25 mouse cellular contexts compared by ENCODE assay signal in the genomic region with DNA sequence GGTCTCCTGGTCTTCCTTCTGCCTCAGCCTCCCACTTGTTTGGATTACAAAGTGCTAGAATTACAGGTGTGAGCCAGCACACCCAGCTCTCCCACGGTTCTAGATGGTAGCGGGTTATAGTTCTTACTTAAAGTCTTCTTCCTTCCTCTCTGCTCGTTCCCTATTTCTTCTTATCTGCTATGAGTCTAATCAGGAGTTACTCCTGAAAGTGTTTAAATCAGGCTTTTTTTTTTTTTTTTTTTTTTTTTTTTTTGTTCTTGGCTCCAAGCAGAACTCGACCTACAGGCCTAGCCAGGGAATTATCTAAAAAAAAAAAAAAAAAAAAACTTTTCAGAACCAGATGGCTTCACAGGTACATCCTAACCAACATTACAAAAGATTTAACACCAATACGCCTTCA.
DNase-seq lines count a peak whose midpoint lies in the region; ATAC-seq lines count a peak whose summit lies in the region.
"Had no signal": no experiment of that assay in that cellular context is flagged by ENCODE, and none has a peak within 500 bp of the region (broad histone marks: within the 10 kb centered on the region; RNA-seq: fewer than 3 reads in every experiment).

No protein-coding gene starts in this region.

- no peaks in the 10 kb centered on the region for H3K9me3 ChIP-seq in embryonic facial prominence, embryonic 13.5 days
- no peaks in the 10 kb centered on the region for H3K9me3 ChIP-seq in embryonic facial prominence, embryonic 10.5 days
- no peaks in the 10 kb centered on the region for H3K9me3 ChIP-seq in limb, embryonic 15.5 days
- H3K9me3 ChIP-seq in limb, embryonic 10.5 days (replicated peaks), result no peaks in the 10 kb centered on the region
- H3K9me3 ChIP-seq in midbrain, embryonic 10.5 days (replicated peaks), result peaks cover 4% of the 10 kb centered on the region
- H3K9me3 ChIP-seq in midbrain, embryonic 16.5 days (replicated peaks; ENCODE audit: control insufficient read depth, low read length, poor library complexity, severe bottlenecking), result no peaks in the 10 kb centered on the region
- H3K9me3 ChIP-seq: intestine, embryonic 15.5 days had no signal

- no peak overlapping the region for H3K4me2 ChIP-seq in embryonic facial prominence, embryonic 13.5 days
- H3K4me2 ChIP-seq in limb, embryonic 15.5 days, result no peak overlapping the region
- H3K4me2 ChIP-seq in midbrain, embryonic 16.5 days (ENCODE audit: low read length), result no peak overlapping the region
- H3K4me2 ChIP-seq: intestine, embryonic 15.5 days; limb, embryonic 12.5 days; liver, embryonic 11.5 days had no signal

- H3K36me3 ChIP-seq in embryonic facial prominence, embryonic 13.5 days, result no peaks in the 10 kb centered on the region
- no peaks in the 10 kb centered on the region for H3K36me3 ChIP-seq in embryonic facial prominence, embryonic 10.5 days (replicated peaks)
- no peaks in the 10 kb centered on the region for H3K36me3 ChIP-seq in limb, embryonic 15.5 days
- H3K36me3 ChIP-seq in limb, embryonic 10.5 days, result no peaks in the 10 kb centered on the region
- no peaks in the 10 kb centered on the region for H3K36me3 ChIP-seq in midbrain, embryonic 10.5 days
- H3K36me3 ChIP-seq in midbrain, embryonic 16.5 days (ENCODE audit: control insufficient read depth, insufficient read depth, low read length), result no peaks in the 10 kb centered on the region
- H3K36me3 ChIP-seq: intestine, embryonic 15.5 days; limb, embryonic 12.5 days had no signal

- 70% methylated on average over 5 of the region's 5 CpGs for WGBS in embryonic facial prominence, embryonic 13.5 days
- 82% methylated on average over 5 of the region's 5 CpGs for WGBS in embryonic facial prominence, embryonic 10.5 days
- WGBS in limb, embryonic 15.5 days, result 65% methylated on average over 5 of the region's 5 CpGs
- 81% methylated on average over 5 of the region's 5 CpGs for WGBS in limb, embryonic 10.5 days
- 88% methylated on average over 5 of the region's 5 CpGs for WGBS in midbrain, embryonic 10.5 days
- WGBS in midbrain, embryonic 16.5 days, result 87% methylated on average over 5 of the region's 5 CpGs

- 0 out of 2 replicates have a peak, but pooled peaks cover 5% of the 10 kb centered on the region for H3K4me1 ChIP-seq in embryonic facial prominence, embryonic 13.5 days
- H3K4me1 ChIP-seq in embryonic facial prominence, embryonic 10.5 days, result peaks cover 12% of the 10 kb centered on the region
- peaks cover 4% of the 10 kb centered on the region for H3K4me1 ChIP-seq in limb, embryonic 15.5 days
- peaks cover 10% of the 10 kb centered on the region for H3K4me1 ChIP-seq in limb, embryonic 10.5 days
- peaks cover 13% of the 10 kb centered on the region for H3K4me1 ChIP-seq in midbrain, embryonic 10.5 days
- no peaks in the 10 kb centered on the region for H3K4me1 ChIP-seq in midbrain, embryonic 16.5 days (ENCODE audit: control insufficient read depth, insufficient read depth, low read length)

- 0 out of 2 replicates have a peak overlapping the region, but pooled peaks have one; percentile 18 for H3K27ac ChIP-seq in embryonic facial prominence, embryonic 13.5 days
- no peak overlapping the region for H3K27ac ChIP-seq in embryonic facial prominence, embryonic 10.5 days (replicated peaks)
- H3K27ac ChIP-seq in limb, embryonic 15.5 days, result peak overlapping the region; percentile 73
- H3K27ac ChIP-seq in limb, embryonic 10.5 days, result no peak overlapping the region
- peak overlapping the region; percentile 71; the same call in 1 of the 2 replicates for H3K27ac ChIP-seq in midbrain, embryonic 10.5 days (replicated peaks)
- no peak overlapping the region for H3K27ac ChIP-seq in midbrain, embryonic 16.5 days (ENCODE audit: low read length)
- H3K27ac ChIP-seq: hindbrain, postnatal 0 days; intestine, embryonic 15.5 days; limb, embryonic 12.5 days; macrophage had no signal

- H3K9ac ChIP-seq in embryonic facial prominence, embryonic 13.5 days, result no peak overlapping the region
- no peak overlapping the region for H3K9ac ChIP-seq in limb, embryonic 15.5 days
- H3K9ac ChIP-seq in midbrain, embryonic 16.5 days (ENCODE audit: low read depth, low read length), result no peak overlapping the region
- H3K9ac ChIP-seq: intestine, embryonic 15.5 days; limb, embryonic 12.5 days had no signal

- H3K4me3 ChIP-seq in embryonic facial prominence, embryonic 13.5 days, result no peak overlapping the region
- no peak overlapping the region for H3K4me3 ChIP-seq in embryonic facial prominence, embryonic 10.5 days
- H3K4me3 ChIP-seq in limb, embryonic 15.5 days, result no peak overlapping the region
- no peak overlapping the region for H3K4me3 ChIP-seq in limb, embryonic 10.5 days
- H3K4me3 ChIP-seq in midbrain, embryonic 10.5 days, result no peak overlapping the region
- H3K4me3 ChIP-seq in midbrain, embryonic 16.5 days (ENCODE audit: low read depth, low read length), result no peak overlapping the region
- H3K4me3 ChIP-seq: intestine, embryonic 15.5 days; limb, embryonic 12.5 days had no signal

- no peak for ATAC-seq in embryonic facial prominence, embryonic 13.5 days (ENCODE audit: insufficient number of reproducible peaks, insufficient read depth, low FRiP score, low TSS enrichment, low read depth)
- ATAC-seq in limb, embryonic 15.5 days (ENCODE audit: insufficient number of reproducible peaks, low FRiP score, low TSS enrichment, low read depth), result no peak
- ATAC-seq in midbrain, embryonic 16.5 days, result no peak
- ATAC-seq: forebrain, embryonic 14.5 days; hindbrain, postnatal 0 days; intestine, embryonic 15.5 days had no signal

- DNase-seq in embryonic facial prominence, embryonic 10.5 days (ENCODE audit: low spot score), result no peak
- no peak for DNase-seq in limb, embryonic 10.5 days (ENCODE audit: low spot score)
- DNase-seq in midbrain, embryonic 10.5 days (ENCODE audit: low spot score), result no peak
- DNase-seq in c-Kit-positive CD71-positive TER-119-positive erythroid progenitor cells, embryonic 14.5 days (ENCODE audit: low spot score), result no peak
- no peak for DNase-seq in adrenal gland, postnatal 4 days (ENCODE audit: low spot score in 2 of 2)
- DNase-seq: adrenal gland, postnatal 25 days; cerebellum, adult 2 months; cerebellum, postnatal 14 days; gastrocnemius, postnatal 14 days; heart, postnatal 14 days; kidney, adult 2 months; kidney, postnatal 10 days; layer of hippocampus, adult 9-11 months; midbrain, embryonic 14.5 days; right cerebral cortex, postnatal 25 days; thymus, postnatal 4 days had no signal

- H3K27me3 ChIP-seq in embryonic facial prominence, embryonic 13.5 days, result no peaks in the 10 kb centered on the region
- H3K27me3 ChIP-seq in embryonic facial prominence, embryonic 10.5 days (replicated peaks; ENCODE audit: low read depth, poor library complexity, severe bottlenecking), result no peaks in the 10 kb centered on the region
- H3K27me3 ChIP-seq in limb, embryonic 15.5 days, result no peaks in the 10 kb centered on the region
- H3K27me3 ChIP-seq in limb, embryonic 10.5 days (ENCODE audit: low read depth, poor library complexity, severe bottlenecking), result no peaks in the 10 kb centered on the region
- H3K27me3 ChIP-seq in midbrain, embryonic 10.5 days (ENCODE audit: low read depth, poor library complexity, severe bottlenecking), result no peaks in the 10 kb centered on the region
- no peaks in the 10 kb centered on the region for H3K27me3 ChIP-seq in midbrain, embryonic 16.5 days (ENCODE audit: control insufficient read depth, insufficient read depth, low read depth, low read length)
- H3K27me3 ChIP-seq: intestine, embryonic 15.5 days; limb, embryonic 12.5 days had no signal

Comparison
In these comparisons a context has a peak if more than half of its experiments do, and no peak if none do; other contexts are left out.
1. H3K27ac ChIP-seq: peak in embryonic facial prominence, embryonic 13.5 days (single experiment), limb, embryonic 15.5 days (single experiment) and midbrain, embryonic 10.5 days (single experiment); none in embryonic facial prominence, embryonic 10.5 days (single experiment), limb, embryonic 10.5 days (single experiment) and midbrain, embryonic 16.5 days (single experiment).